Mouse (Mus musculus) MEL (cell line): Measurements from ENCODE around the gene Slc2a9. TPM values are rescaled to one million over a fixed set of nuclear protein-coding genes. Genes with fewer than 3 reads are reported as not detected.

Source experiments
- DNase-seq: peaks from one replicate; pipeline ENCODE4 v3.0.0; 2011; ENCODE audit warnings: low read depth, low spot score
- H3K27ac ChIP-seq: 2 replicates; pipeline ENCODE4 v1.5.1; 2012; ENCODE audit warnings: low read depth, mild to moderate bottlenecking, control low read depth, low read length, moderate library complexity; ENCODE audit not compliant: control insufficient read depth
- H3K27me3 ChIP-seq, 2 experiments: fragments of 150-350 bp in 1 of 2; sonication (generic) in 1 of 2; 2 replicates each; pipeline ENCODE4 v1.6.1; 2012; ENCODE audit warnings: low read length in 2 of 2, mild to moderate bottlenecking in 2 of 2, improper control_type of control experiment in 1 of 2, moderate library complexity in 1 of 2; ENCODE audit not compliant: insufficient read depth in 2 of 2, control insufficient read depth in 1 of 2
- H3K36me3 ChIP-seq, 2 experiments: 2 replicates each; pipeline ENCODE4 v1.6.1; 2012 to 2014; ENCODE audit warnings: low read length in 2 of 2, improper control_type of control experiment in 1 of 2, inconsistent platforms in 1 of 2, mild to moderate bottlenecking in 1 of 2; ENCODE audit not compliant: insufficient read depth in 2 of 2, control insufficient read depth in 1 of 2
- H3K4me1 ChIP-seq, 2 experiments: fragments of 150-350 bp in 1 of 2; sonication (generic) in 1 of 2; 2 replicates each; pipeline ENCODE4 v1.6.1; 2012; ENCODE audit warnings: low read length in 2 of 2, improper control_type of control experiment in 1 of 2, mild to moderate bottlenecking in 1 of 2; ENCODE audit not compliant: insufficient read depth in 2 of 2, control insufficient read depth in 1 of 2
- H3K4me3 ChIP-seq, 2 experiments: fragments of 150-350 bp in 1 of 2; sonication (generic) in 1 of 2; 2 replicates each; pipeline ENCODE4 v1.5.1; 2012; ENCODE audit warnings: low read depth in 2 of 2, low read length in 2 of 2, mild to moderate bottlenecking in 2 of 2, moderate library complexity in 2 of 2, control low read depth in 1 of 2, improper control_type of control experiment in 1 of 2; ENCODE audit not compliant: control insufficient read depth in 1 of 2, insufficient read depth in 1 of 2
- H3K79me2 ChIP-seq: 2 replicates; pipeline ENCODE4 v1.6.1; 2012; ENCODE audit warnings: mild to moderate bottlenecking, low read length, moderate library complexity; ENCODE audit not compliant: control insufficient read depth, poor library complexity, insufficient read depth
- H3K9ac ChIP-seq: 2 replicates; pipeline ENCODE4 v1.6.1; 2012; ENCODE audit warnings: low read depth, mild to moderate bottlenecking, control low read depth, low read length, moderate library complexity; ENCODE audit not compliant: control insufficient read depth, poor library complexity, severe bottlenecking
- H3K9me3 ChIP-seq: fragments of 150-350 bp; sonication (generic); replicated peaks from 2 replicates; pipeline ENCODE4 v1.6.1; 2012; ENCODE audit warnings: mild to moderate bottlenecking, low read length, improper control_type of control experiment, moderate library complexity; ENCODE audit not compliant: insufficient read depth
- BHLHE40 ChIP-seq: IDR thresholded peaks from 2 replicates; pipeline ENCODE4 v1.6.1; 2012; ENCODE audit warnings: low read depth, mild to moderate bottlenecking, inconsistent platforms, low read length, improper control_type of control experiment, borderline replicate concordance
- CHD1 ChIP-seq: IDR thresholded peaks from 2 replicates; pipeline ENCODE4 v1.6.1; 2012; ENCODE audit warnings: low read depth, mild to moderate bottlenecking, inconsistent platforms, low read length, improper control_type of control experiment
- CHD2 ChIP-seq: IDR thresholded peaks from 2 replicates; pipeline ENCODE4 v1.6.1; 2011; ENCODE audit warnings: low read length, improper control_type of control experiment
- CTCF ChIP-seq, 3 experiments: IDR thresholded peaks in 2 of 3; conservative IDR thresholded peaks in 1 of 3; 2 replicates each; pipeline ENCODE4 v1.5.1; 2011 to 2012; ENCODE audit warnings: low read length in 3 of 3, low read depth in 2 of 3, mild to moderate bottlenecking in 2 of 3, improper control_type of control experiment in 1 of 3, inconsistent platforms in 1 of 3, mixed read lengths in 1 of 3, moderate library complexity in 1 of 3; ENCODE audit not compliant: control insufficient read depth in 1 of 3, insufficient read depth in 1 of 3, poor library complexity in 1 of 3, severe bottlenecking in 1 of 3
- ELF1 ChIP-seq: IDR thresholded peaks from 2 replicates; pipeline ENCODE4 v1.6.1; 2014; ENCODE audit warnings: low read depth, mild to moderate bottlenecking, inconsistent platforms, low read length, improper control_type of control experiment, moderate library complexity
- ETS1 ChIP-seq: IDR thresholded peaks from 2 replicates; pipeline ENCODE4 v1.6.1; 2012; ENCODE audit warnings: low read depth, mild to moderate bottlenecking, inconsistent platforms, low read length, improper control_type of control experiment, moderate library complexity
- GABPA ChIP-seq: IDR thresholded peaks from 2 replicates; pipeline ENCODE4 v1.6.1; 2012; ENCODE audit warnings: low read depth, mild to moderate bottlenecking, inconsistent platforms, low read length, improper control_type of control experiment, moderate library complexity
- GATA1 ChIP-seq: IDR thresholded peaks from 2 replicates; pipeline ENCODE4 v1.6.1; 2011; ENCODE audit warnings: low read depth, low read length, improper control_type of control experiment
- HCFC1 ChIP-seq: IDR thresholded peaks from 2 replicates; pipeline ENCODE4 v1.6.1; 2012; ENCODE audit warnings: low read depth, mild to moderate bottlenecking, inconsistent platforms, low read length, improper control_type of control experiment, moderate library complexity
- MYB ChIP-seq: IDR thresholded peaks from 2 replicates; pipeline ENCODE4 v1.6.1; 2011; ENCODE audit warnings: mild to moderate bottlenecking, low read depth, low read length, improper control_type of control experiment
- MYC ChIP-seq: IDR thresholded peaks from 2 replicates; pipeline ENCODE4 v1.6.1; 2011; ENCODE audit warnings: low read depth, mild to moderate bottlenecking, low read length, improper control_type of control experiment, moderate library complexity
- POLR2AphosphoS2 ChIP-seq: IDR thresholded peaks from 2 replicates; pipeline ENCODE4 v1.6.1; 2011; ENCODE audit warnings: low read length, improper control_type of control experiment
- POLR2AphosphoS5 ChIP-seq: IDR thresholded peaks from 2 replicates; pipeline ENCODE4 v1.6.1; 2012; ENCODE audit warnings: low read depth, borderline replicate concordance, mild to moderate bottlenecking, inconsistent platforms, low read length, moderate library complexity, mixed read lengths
- RAD21 ChIP-seq: IDR thresholded peaks from 2 replicates; pipeline ENCODE4 v1.6.1; 2011; ENCODE audit warnings: mild to moderate bottlenecking, low read depth, low read length, improper control_type of control experiment
- RCOR1 ChIP-seq: IDR thresholded peaks from 2 replicates; pipeline ENCODE4 v1.6.1; 2012; ENCODE audit warnings: low read depth, mild to moderate bottlenecking, inconsistent platforms, low read length, improper control_type of control experiment
- TAL1 ChIP-seq: IDR thresholded peaks from 2 replicates; pipeline ENCODE4 v1.6.1; 2012; ENCODE audit warnings: mild to moderate bottlenecking, inconsistent platforms, low read length, moderate library complexity, mixed read lengths
- TCF12 ChIP-seq: IDR thresholded peaks from 2 replicates; pipeline ENCODE4 v1.6.1; 2014; ENCODE audit warnings: low read depth, mild to moderate bottlenecking, inconsistent platforms, low read length, improper control_type of control experiment, moderate library complexity
- USF2 ChIP-seq, 2 experiments: IDR thresholded peaks; 2 replicates each; pipeline ENCODE4 v1.6.1; 2011 to 2012; ENCODE audit warnings: improper control_type of control experiment in 2 of 2, low read length in 2 of 2, borderline replicate concordance in 1 of 2, inconsistent platforms in 1 of 2, low read depth in 1 of 2, mild to moderate bottlenecking in 1 of 2; ENCODE audit not compliant: insufficient read depth in 1 of 2
- ZKSCAN1 ChIP-seq: IDR thresholded peaks from 2 replicates; pipeline ENCODE4 v1.6.1; 2012; ENCODE audit warnings: low read depth, mild to moderate bottlenecking, inconsistent platforms, low read length, improper control_type of control experiment, moderate library complexity
- ZNF384 ChIP-seq: IDR thresholded peaks from 2 replicates; pipeline ENCODE4 v1.6.1; 2012; ENCODE audit warnings: low read depth, mild to moderate bottlenecking, inconsistent platforms, low read length, improper control_type of control experiment
- polyA plus RNA-seq, 2 experiments: library from polyadenylated mRNA; stranded (reverse) in 1 of 2; unstranded in 1 of 2; fragments of >175 nt in 1 of 2; fragments of >200 nt in 1 of 2; gene quantifications; 2 replicates each; pipeline versions ENCODE4 v1.2.1 to v1.2.4; 2012; ENCODE audit warnings: low replicate concordance in 2 of 2, low read depth in 1 of 2; ENCODE audit not compliant: insufficient read length in 2 of 2, insufficient read depth in 1 of 2, missing spikeins in 1 of 2
- total RNA-seq: library from RNA; depleted of rRNA; stranded (reverse); fragments of 300-350 nt; gene quantifications from 2 replicates; pipeline ENCODE4 v1.2.3, GENCODE M21; 2012

The Slc2a9 gene
- total and polyA plus RNA-seq, 3 experiments = 1.1 to 4.2 TPM; not detected in 1

GRCm38 (mm10) chr5:38364396-38364795, 138.5 kb downstream of the Slc2a9 start:
- TF ChIP-seq ELF1 = no peak
- no peak for TF ChIP-seq POLR2AphosphoS5
- TF ChIP-seq CTCF (IDR thresholded peaks at IDR 0.05 in 2 of 3, conservative IDR thresholded peaks at IDR 0.05 in 1 of 3; ENCODE audit: control insufficient read depth in 1 of 3, insufficient read depth in 1 of 3, low read depth in 2 of 3, low read length in 3 of 3, poor library complexity in 1 of 3, severe bottlenecking in 1 of 3) = no peak
- no peak for TF ChIP-seq GATA1
- TF ChIP-seq RCOR1 = no peak
- no peak for TF ChIP-seq MYB
- no peak for TF ChIP-seq CHD1
- no peak for TF ChIP-seq ZKSCAN1
- TF ChIP-seq, all 39 proteins: peak for 0
- DNase-seq = no peak

GRCm38 (mm10) chr5:38359716-38360115, 143.2 kb downstream of the Slc2a9 start:
- H3K4me1 ChIP-seq = no peaks in the 10 kb centered on the region

More at GRCm38 (mm10) chr5:38364396-38364795, 138.5 kb downstream of the Slc2a9 start:
- H3K36me3 ChIP-seq = no peaks in the 10 kb centered on the region
- H3K9ac ChIP-seq = no peak overlapping the region
- no peak overlapping the region for H3K4me3 ChIP-seq
- H3K27ac ChIP-seq = no peak overlapping the region
- H3K79me2 ChIP-seq = no peaks in the 10 kb centered on the region
- H3K9me3 ChIP-seq = no peaks in the 10 kb centered on the region
- no peaks in the 10 kb centered on the region for H3K27me3 ChIP-seq
- no peaks in the 10 kb centered on the region for H3K4me1 ChIP-seq

GRCm38 (mm10) chr5:38356927-38357326, 146.0 kb downstream of the Slc2a9 start:
- Histone ChIP-seq H3K4me1 (no peaks in the 10 kb centered on the region), H3K27ac (no peak overlapping the region), H3K27me3 (no peaks in the 10 kb centered on the region), H3K9ac (no peak overlapping the region), H3K36me3 (no peaks in the 10 kb centered on the region), H3K79me2 (no peaks in the 10 kb centered on the region), H3K4me3 (no peak overlapping the region), H3K9me3 (no peaks in the 10 kb centered on the region)
- no peak for DNase-seq
- TF ChIP-seq ZNF384 (no peak), RAD21 (no peak), TCF12 (no peak), BHLHE40 (no peak)

More at GRCm38 (mm10) chr5:38359716-38360115, 143.2 kb downstream of the Slc2a9 start:
- DNase-seq = no peak
- H3K9ac ChIP-seq = no peak overlapping the region
- H3K9me3 ChIP-seq = no peaks in the 10 kb centered on the region
- H3K36me3 ChIP-seq = no peaks in the 10 kb centered on the region
- no peak overlapping the region for H3K27ac ChIP-seq
- no peaks in the 10 kb centered on the region for H3K27me3 ChIP-seq
- no peak overlapping the region for H3K4me3 ChIP-seq
- no peaks in the 10 kb centered on the region for H3K79me2 ChIP-seq
- TF ChIP-seq GATA1 = no peak
- no peak for TF ChIP-seq USF2 (IDR thresholded peaks at IDR 0.05; ENCODE audit: borderline replicate concordance in 1 of 2, insufficient read depth in 1 of 2, low read depth in 1 of 2, low read length in 2 of 2)
- TF ChIP-seq BHLHE40 = no peak
- no peak for TF ChIP-seq HCFC1
- no peak for TF ChIP-seq TAL1
- no peak for TF ChIP-seq CHD2
- TF ChIP-seq GABPA = no peak
- TF ChIP-seq ETS1 = no peak
- no peak for TF ChIP-seq MYC
- no peak for TF ChIP-seq POLR2AphosphoS2
- no peak for TF ChIP-seq POLR2AphosphoS5
- TF ChIP-seq RAD21 = no peak
- TF ChIP-seq, all 39 proteins: peak for 0
